Mouse (Mus musculus) ES-E14 (cell line): ENCODE measurements around the gene Sec63. TPM values are rescaled to one million over a fixed set of nuclear protein-coding genes. Genes with fewer than 3 reads are reported as not detected.

Experiments
- DNase-seq: peaks from one replicate; pipeline ENCODE4 v3.0.0-alpha.2; 2013; ENCODE audit warnings: low read depth, low spot score
- H3K27ac ChIP-seq: 2 replicates; pipeline ENCODE4 v1.5.1; 2012; ENCODE audit warnings: low read depth, mild to moderate bottlenecking, low read length, moderate library complexity, mixed read lengths; ENCODE audit not compliant: poor library complexity, insufficient read depth, severe bottlenecking
- H3K36me3 ChIP-seq: 2 replicates; pipeline ENCODE4 v1.6.1; 2012; ENCODE audit warnings: mild to moderate bottlenecking, low read length, moderate library complexity, mixed read lengths; ENCODE audit not compliant: control insufficient read depth, poor library complexity, insufficient read depth, severe bottlenecking
- H3K4me1 ChIP-seq, 2 experiments: fragments of 150-350 bp in 1 of 2; sonication (generic) in 1 of 2; 2 replicates each; pipeline ENCODE4 v1.6.1; 2012; ENCODE audit warnings: low read length in 2 of 2, mild to moderate bottlenecking in 1 of 2, mixed read lengths in 1 of 2; ENCODE audit not compliant: control insufficient read depth in 2 of 2, insufficient read depth in 2 of 2, poor library complexity in 1 of 2
- H3K4me3 ChIP-seq, 2 experiments: fragments of 150-350 bp in 1 of 2; sonication (generic) in 1 of 2; 2 replicates each; pipeline ENCODE4 v1.5.1; 2012; ENCODE audit warnings: low read length in 2 of 2, low read depth in 1 of 2, mild to moderate bottlenecking in 1 of 2, mixed read lengths in 1 of 2; ENCODE audit not compliant: insufficient read depth in 1 of 2, poor library complexity in 1 of 2, severe bottlenecking in 1 of 2
- H3K9ac ChIP-seq: 2 replicates; pipeline ENCODE4 v1.6.1; 2012; ENCODE audit warnings: low read depth, mild to moderate bottlenecking, low read length, mixed read lengths; ENCODE audit not compliant: poor library complexity, insufficient read depth, severe bottlenecking
- H3K9me3 ChIP-seq: fragments of 150-350 bp; sonication (generic); 2 replicates; pipeline ENCODE4 v1.6.1; 2012; ENCODE audit warnings: low read depth, mild to moderate bottlenecking, low read length; ENCODE audit not compliant: control insufficient read depth, insufficient read depth
- CHD2 ChIP-seq: IDR thresholded peaks from 2 replicates; pipeline ENCODE4 v1.6.1; 2014; ENCODE audit warnings: mild to moderate bottlenecking, low read depth, low read length, inconsistent platforms
- HCFC1 ChIP-seq: IDR thresholded peaks from 2 replicates; pipeline ENCODE4 v1.6.1; 2012; ENCODE audit warnings: low read length, inconsistent platforms, borderline replicate concordance; ENCODE audit not compliant: insufficient read depth
- MAFK ChIP-seq: IDR thresholded peaks from 2 replicates; pipeline ENCODE4 v1.6.1; 2014; ENCODE audit warnings: mild to moderate bottlenecking, low read depth, low read length, inconsistent platforms; ENCODE audit not compliant: insufficient read depth
- ZC3H11A ChIP-seq: IDR thresholded peaks from 2 replicates; pipeline ENCODE4 v1.6.1; 2012; ENCODE audit warnings: low read depth, mild to moderate bottlenecking, inconsistent platforms, low read length, borderline replicate concordance
- ZNF384 ChIP-seq: IDR thresholded peaks from 2 replicates; pipeline ENCODE4 v1.6.1; 2012; ENCODE audit warnings: low read depth, low read length, inconsistent platforms
- in situ Hi-C, 2 experiments: fragments of 600-800 bp; cut with MboI; formaldehyde crosslinking; loops; one replicate each; pipeline ENCODE4 v1.15.1; 2025; ENCODE audit warnings: low sequenced_read_pairs in 2 of 2, inconsistent platforms in 1 of 2; ENCODE audit not compliant: unreplicated experiment in 2 of 2
- total RNA-seq: library from RNA; depleted of rRNA; stranded (reverse); fragments of 300-350 nt; gene quantifications from 2 replicates; pipeline ENCODE4 v1.2.3, GENCODE M21; 2012

The Sec63 gene
- total RNA-seq, 1 experiment = 44.2 TPM

DNA sequence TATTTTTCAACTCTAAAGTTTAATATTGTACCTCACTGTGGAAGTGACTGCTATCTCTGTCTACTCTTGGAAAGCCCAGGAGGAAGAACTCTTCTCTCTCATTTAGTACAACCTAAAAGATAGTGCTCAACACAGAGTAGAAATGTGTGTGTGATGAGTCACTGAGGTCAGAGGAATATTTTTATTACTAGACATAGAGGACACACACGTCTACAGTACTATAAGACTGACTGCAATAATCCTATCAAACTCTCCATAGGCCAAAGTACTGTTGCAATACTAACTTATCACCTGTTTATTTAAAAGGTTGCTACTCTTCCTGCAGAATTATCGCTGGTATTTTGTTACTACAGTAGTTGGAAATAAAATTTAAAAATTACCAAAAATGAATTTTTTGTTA is 68.7 kb downstream of the Sec63 start:
- H3K27ac ChIP-seq = no peak overlapping the region
- H3K9me3 ChIP-seq = no peaks in the 10 kb centered on the region
- H3K9ac ChIP-seq = no peak overlapping the region
- no peak overlapping the region for H3K4me3 ChIP-seq
- in situ Hi-C loops = no loop called here
- peaks cover 10% of the 10 kb centered on the region for H3K36me3 ChIP-seq
- TF ChIP-seq ZC3H11A (no peak), HCFC1 (no peak), MAFK (no peak), ZNF384 (no peak), CHD2 (no peak)
- DNase-seq = no peak
- peaks cover 4 to 8% of the 10 kb centered on the region in 2 experiments; a peak in 2 of 4 replicates for H3K4me1 ChIP-seq

GRCm38 (mm10) chr10:42830409-42830808 is 69.1 kb downstream of the Sec63 start:
- peaks cover 10% of the 10 kb centered on the region for H3K36me3 ChIP-seq
- H3K4me1 ChIP-seq = peaks cover 4 to 12% of the 10 kb centered on the region in 2 experiments; a peak in 2 of 4 replicates
- no peak for TF ChIP-seq CHD2
- TF ChIP-seq HCFC1 = no peak
- TF ChIP-seq ZC3H11A = no peak
- TF ChIP-seq MAFK = no peak
- no peak for TF ChIP-seq ZNF384
- H3K4me3 ChIP-seq = no peak overlapping the region
- in situ Hi-C loops = no loop called here
- no peaks in the 10 kb centered on the region for H3K9me3 ChIP-seq
- DNase-seq = no peak
- H3K9ac ChIP-seq = no peak overlapping the region
- no peak overlapping the region for H3K27ac ChIP-seq

DNA sequence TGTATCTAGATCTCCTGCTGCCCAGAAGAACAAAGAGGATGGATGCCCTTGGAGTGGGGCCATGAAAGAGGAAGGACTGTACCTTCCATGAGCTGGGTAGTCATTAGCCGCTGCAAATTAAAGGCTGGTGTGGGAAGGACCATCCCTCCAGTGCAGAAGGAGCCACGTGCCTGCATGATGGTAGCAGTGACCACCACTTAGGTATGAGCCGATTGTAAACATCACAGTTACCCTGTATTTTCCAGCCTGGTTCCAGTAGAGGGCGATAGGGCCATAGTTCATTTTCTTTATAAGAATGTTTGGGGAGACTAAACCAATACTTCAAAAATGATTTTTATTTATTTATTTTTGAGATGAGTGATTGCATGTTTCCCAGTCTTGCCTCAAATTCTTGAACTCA is 71.4 kb downstream of the Sec63 start:
- no peaks in the 10 kb centered on the region for H3K9me3 ChIP-seq
- peaks cover 7% of the 10 kb centered on the region for H3K36me3 ChIP-seq
- DNase-seq = no peak
- in situ Hi-C loops = no loop called here
- no peak overlapping the region for H3K4me3 ChIP-seq
- no peak overlapping the region for H3K27ac ChIP-seq
- TF ChIP-seq CHD2 (no peak), ZC3H11A (no peak), ZNF384 (no peak), MAFK (no peak), HCFC1 (no peak)
- H3K9ac ChIP-seq = no peak overlapping the region
- H3K4me1 ChIP-seq = peaks cover 4 to 12% of the 10 kb centered on the region in 2 experiments; a peak in 2 of 4 replicates

DNA sequence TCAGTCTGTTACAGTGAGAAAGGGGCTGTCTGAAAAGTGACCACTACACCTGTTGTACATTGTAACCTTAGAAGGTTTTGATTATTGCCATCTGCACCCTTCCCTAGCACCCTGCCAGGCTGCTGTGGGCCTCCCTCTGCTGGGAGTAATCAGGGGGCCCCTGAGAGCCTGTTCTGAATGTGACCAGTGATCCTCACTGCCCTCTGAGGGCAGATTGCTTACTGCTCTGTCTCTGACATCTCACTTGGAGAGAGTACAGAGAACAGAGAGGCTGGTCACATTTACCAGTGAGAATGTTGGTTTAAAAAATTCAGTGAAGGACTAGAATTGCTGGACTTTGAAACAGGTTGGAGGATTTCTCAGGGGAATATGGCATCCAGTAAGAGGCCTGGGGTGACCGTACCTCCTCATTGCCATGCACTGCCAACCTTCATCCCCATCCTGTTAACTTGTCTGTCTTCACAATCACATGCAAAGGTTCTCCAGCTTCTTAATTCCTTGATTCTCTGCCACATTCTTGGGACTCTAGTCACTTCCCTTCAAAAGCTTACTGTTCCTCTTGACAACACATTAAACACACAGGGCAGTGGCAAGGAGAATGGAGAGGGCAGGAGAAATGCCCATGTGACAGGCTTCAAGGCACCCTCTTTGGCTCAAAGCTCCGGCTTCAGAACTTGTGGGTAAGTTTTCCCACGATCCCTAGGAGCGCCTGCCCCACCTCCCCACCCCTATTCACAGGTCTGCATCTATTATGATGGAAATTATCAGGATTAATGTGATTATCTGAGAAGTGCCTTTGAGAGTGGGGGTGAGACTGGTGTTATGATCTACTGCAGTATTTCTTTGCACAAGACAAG is 72.8 kb downstream of the Sec63 start:
- no peak for DNase-seq
- H3K36me3 ChIP-seq = peaks cover 4% of the 10 kb centered on the region; the same call in 1 of the 2 replicates
- H3K9ac ChIP-seq = no peak overlapping the region; the same call in 1 of the 2 replicates
- no peak overlapping the region for H3K4me3 ChIP-seq
- TF ChIP-seq ZC3H11A (no peak), MAFK (no peak), HCFC1 (no peak), CHD2 (no peak), ZNF384 (no peak)
- peaks cover 4 to 12% of the 10 kb centered on the region in 2 experiments; a peak in 2 of 4 replicates for H3K4me1 ChIP-seq
- H3K9me3 ChIP-seq = no peaks in the 10 kb centered on the region
- no peak overlapping the region for H3K27ac ChIP-seq
- in situ Hi-C loops = no loop called here
